Mouse (Mus musculus) intestine, embryonic 15.5 days (tissue): ENCODE results near the gene Gm21972. TPM values are rescaled to one million over a fixed set of nuclear protein-coding genes. Genes with fewer than 3 reads are reported as not detected.

Experiments
- ATAC-seq: fragments of 200-750 bp; cut with Nextera tagmentation; 2 replicates; pipeline ENCODE4 v1.8.0; 2017; ENCODE audit warnings: moderate TSS enrichment, moderate library complexity
- H3K27ac ChIP-seq: fragments of 300-500 bp; sonication (generic); 2 replicates; pipeline ENCODE4 v1.5.1; 2015; ENCODE audit warnings: mild to moderate bottlenecking, inconsistent platforms
- H3K27me3 ChIP-seq: fragments of 300-500 bp; sonication (generic); replicated peaks from 2 replicates; pipeline ENCODE4 v1.6.1; 2015; ENCODE audit warnings: inconsistent platforms
- H3K36me3 ChIP-seq: fragments of 300-500 bp; sonication (generic); 2 replicates; pipeline ENCODE4 v1.6.1; 2015; ENCODE audit warnings: inconsistent platforms
- H3K4me1 ChIP-seq: fragments of 300-500 bp; sonication (generic); replicated peaks from 2 replicates; pipeline ENCODE4 v1.6.1; 2015; ENCODE audit warnings: inconsistent platforms
- H3K4me2 ChIP-seq: fragments of 300-500 bp; sonication (generic); replicated peaks from 2 replicates; pipeline ENCODE4 v1.6.1; 2015; ENCODE audit warnings: mild to moderate bottlenecking, inconsistent platforms
- H3K4me3 ChIP-seq: fragments of 300-500 bp; sonication (generic); replicated peaks from 2 replicates; pipeline ENCODE4 v1.5.1; 2015; ENCODE audit warnings: inconsistent platforms
- H3K9ac ChIP-seq: fragments of 300-500 bp; sonication (generic); 2 replicates; pipeline ENCODE4 v1.6.1; 2015; ENCODE audit warnings: inconsistent platforms
- H3K9me3 ChIP-seq: fragments of 300-500 bp; sonication (generic); 2 replicates; pipeline ENCODE4 v1.6.1; 2016; ENCODE audit warnings: inconsistent platforms
- WGBS: fragments of 180-500 bp; shearing (Covaris S2); methylation state at CpG from one replicate; pipeline ENCODE4 v1.1.7; 2015; 5-methylcytosine and 5-hydroxymethylcytosine counted together
- polyA plus RNA-seq: library from polyadenylated mRNA; unstranded; fragments of >200 nt; fragmentation: Nextera tagmentation; extraction: Ambion mirVana; gene quantifications from 2 replicates; pipeline ENCODE4 v1.2.1, GENCODE M21; 2015

The Gm21972 gene
- polyA plus RNA-seq, 1 experiment from 2014 or later: not detected

DNA sequence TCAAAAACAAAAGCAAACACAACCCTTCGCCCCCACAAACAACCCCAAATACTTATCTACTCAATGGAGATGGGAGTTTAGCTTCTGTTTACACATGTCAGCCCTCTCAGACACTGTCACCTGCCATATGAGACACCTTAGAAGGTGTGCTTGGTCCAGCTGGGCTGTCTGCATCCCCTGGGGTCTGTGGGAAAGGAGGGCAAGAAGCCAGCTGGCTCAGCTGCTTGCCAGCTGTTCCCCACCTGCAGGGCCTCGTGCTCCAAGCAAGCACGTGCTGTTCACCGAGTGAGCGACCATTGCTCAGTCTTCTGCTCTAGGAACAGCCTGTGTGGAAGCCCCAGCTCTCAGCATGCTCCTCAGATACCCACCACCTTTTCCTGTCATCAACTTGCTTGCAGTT lies 65.6 kb downstream of the Gm21972 start:
- no peak overlapping the region for H3K27ac ChIP-seq
- H3K36me3 ChIP-seq: 0 out of 2 replicates have a peak, but pooled peaks cover 6% of the 10 kb centered on the region
- no peak for ATAC-seq
- H3K4me3 ChIP-seq: no peak overlapping the region
- H3K9ac ChIP-seq: no peak overlapping the region
- H3K27me3 ChIP-seq: no peaks in the 10 kb centered on the region
- no peaks in the 10 kb centered on the region for H3K4me1 ChIP-seq
- no peak overlapping the region for H3K4me2 ChIP-seq
- H3K9me3 ChIP-seq: no peaks in the 10 kb centered on the region
- 76% methylated on average over 5 of the region's 5 CpGs for whole genome bisulfite sequencing

DNA sequence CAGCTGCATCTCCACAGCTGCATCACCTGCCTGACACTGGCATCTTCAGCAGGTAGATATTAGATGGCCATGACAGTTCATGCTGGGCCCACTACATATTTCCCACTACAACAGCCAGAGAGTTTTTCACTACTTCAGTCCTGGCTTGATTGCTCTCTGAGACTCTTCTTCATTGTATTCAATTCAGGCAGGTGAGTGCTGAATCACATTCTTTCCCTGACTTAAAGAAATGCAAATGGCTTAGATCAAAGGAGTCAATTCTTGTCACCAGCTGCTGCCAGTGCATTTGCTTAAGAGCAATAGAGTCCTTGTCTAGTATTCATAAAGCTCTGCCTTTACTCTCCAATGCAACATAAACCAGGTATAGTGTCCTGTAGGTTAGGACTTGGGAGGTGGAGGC lies 67.9 kb downstream of the Gm21972 start:
- no peaks in the 10 kb centered on the region for H3K27me3 ChIP-seq
- H3K36me3 ChIP-seq: 0 out of 2 replicates have a peak, but pooled peaks cover 6% of the 10 kb centered on the region
- H3K9ac ChIP-seq: no peak overlapping the region
- no peaks in the 10 kb centered on the region for H3K9me3 ChIP-seq
- no peak for ATAC-seq
- H3K4me1 ChIP-seq: no peaks in the 10 kb centered on the region
- H3K4me2 ChIP-seq: no peak overlapping the region
- H3K4me3 ChIP-seq: no peak overlapping the region
- no peak overlapping the region for H3K27ac ChIP-seq

DNA sequence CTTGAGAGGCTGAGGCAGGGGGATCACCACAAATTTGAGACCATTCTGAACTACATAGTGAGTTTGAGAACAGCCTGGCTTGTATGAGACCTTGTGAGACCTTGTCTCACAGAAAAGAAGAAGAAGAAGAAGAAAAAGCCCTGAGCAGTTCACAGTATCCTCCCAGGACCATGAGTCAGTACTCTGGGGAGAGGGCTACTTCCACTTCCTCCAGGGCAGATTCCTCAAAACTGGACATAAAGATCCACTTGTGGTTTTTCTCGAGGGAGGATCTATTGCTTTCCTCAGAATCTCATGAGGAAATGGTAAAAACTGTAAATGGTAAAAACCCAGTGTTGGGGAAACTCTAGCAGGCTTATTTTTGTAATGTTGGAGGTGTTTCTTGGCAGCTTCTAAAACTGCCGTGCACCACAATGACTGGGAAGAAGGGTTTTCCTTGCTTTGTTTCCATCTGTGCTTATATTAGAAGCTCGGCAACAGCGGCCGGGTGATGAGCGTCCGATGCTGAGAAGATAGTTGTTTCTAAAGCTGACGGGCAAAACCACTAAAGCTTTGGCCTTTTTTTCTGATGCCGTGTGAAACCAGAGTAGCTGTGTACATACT lies 69.3 kb downstream of the Gm21972 start:
- H3K9ac ChIP-seq: no peak overlapping the region
- WGBS: 72% methylated on average over 9 of the region's 9 CpGs
- H3K4me3 ChIP-seq: no peak overlapping the region
- 0 out of 2 replicates have a peak, but pooled peaks cover 6% of the 10 kb centered on the region for H3K36me3 ChIP-seq
- H3K9me3 ChIP-seq: no peaks in the 10 kb centered on the region
- H3K4me2 ChIP-seq: no peak overlapping the region
- H3K27ac ChIP-seq: no peak overlapping the region
- no peak for ATAC-seq
- no peaks in the 10 kb centered on the region for H3K27me3 ChIP-seq
- H3K4me1 ChIP-seq: no peaks in the 10 kb centered on the region

DNA sequence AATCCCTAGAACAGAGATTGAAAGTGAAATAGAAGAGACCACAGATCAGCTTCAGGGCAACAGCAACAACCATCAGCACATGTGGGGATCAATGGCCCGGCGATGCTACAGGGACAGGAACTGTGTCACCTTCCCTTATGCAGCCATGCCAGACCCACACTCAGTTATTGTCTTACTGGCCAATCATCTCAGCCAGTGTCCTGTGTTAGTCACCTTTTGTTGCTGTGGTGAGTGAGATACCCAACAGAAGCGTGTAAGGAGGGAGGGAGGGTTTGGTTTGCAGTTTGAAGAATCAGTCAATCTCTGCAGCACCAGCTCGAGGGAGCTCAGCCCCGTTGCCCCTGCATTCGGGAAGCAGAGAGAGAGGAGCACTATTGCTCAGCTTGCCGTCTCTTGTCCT lies 77.2 kb downstream of the Gm21972 start:
- no peaks in the 10 kb centered on the region for H3K36me3 ChIP-seq
- H3K4me1 ChIP-seq: no peaks in the 10 kb centered on the region
- H3K4me3 ChIP-seq: no peak overlapping the region
- ATAC-seq: no peak
- no peak overlapping the region for H3K9ac ChIP-seq
- WGBS: 86% methylated on average over 7 of the region's 7 CpGs
- no peak overlapping the region for H3K27ac ChIP-seq
- H3K9me3 ChIP-seq: no peaks in the 10 kb centered on the region
- no peak overlapping the region for H3K4me2 ChIP-seq
- no peaks in the 10 kb centered on the region for H3K27me3 ChIP-seq

DNA sequence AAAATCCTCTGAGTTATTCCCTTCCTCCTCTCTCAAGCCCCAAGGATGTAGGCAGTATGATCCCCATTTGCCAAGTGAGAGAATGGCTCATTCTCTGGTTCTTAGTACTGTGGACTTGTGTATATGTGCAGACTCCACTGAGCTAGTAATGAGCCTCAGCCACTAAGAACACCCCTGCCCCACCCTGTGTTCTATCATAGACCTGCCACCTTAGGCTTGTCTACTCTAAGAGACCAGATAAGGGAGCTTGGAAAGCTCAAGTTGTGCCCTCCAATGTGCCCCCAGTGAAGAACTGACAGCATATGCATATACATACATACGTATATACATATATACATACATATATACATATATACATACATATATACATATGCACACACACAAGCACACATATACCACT lies 78.1 kb downstream of the Gm21972 start:
- WGBS: 89% methylated on average over 1 of the region's 1 CpGs
- no peak overlapping the region for H3K9ac ChIP-seq
- H3K27ac ChIP-seq: no peak overlapping the region
- no peak overlapping the region for H3K4me3 ChIP-seq
- H3K4me2 ChIP-seq: no peak overlapping the region
- no peaks in the 10 kb centered on the region for H3K4me1 ChIP-seq
- H3K9me3 ChIP-seq: no peaks in the 10 kb centered on the region
- no peaks in the 10 kb centered on the region for H3K27me3 ChIP-seq
- no peak for ATAC-seq
- no peaks in the 10 kb centered on the region for H3K36me3 ChIP-seq

Other genes starting within 250 kb of the Gm21972 start
- 135 TPM in 2 replicates for gene Itm2c, start 239.4 kb upstream of the Gm21972 start, polyA plus RNA-seq
- gene 4933407L21Rik, start 205.2 kb upstream of the Gm21972 start, polyA plus RNA-seq: 0.32 and 0.34 TPM in 2 replicates
- 0.04 and 0.10 TPM in 2 replicates for gene Gpr55, start 172.6 kb upstream of the Gm21972 start, polyA plus RNA-seq
- not detected in 2 replicates for gene Spata3, start 116.8 kb upstream of the Gm21972 start, polyA plus RNA-seq
- 5.2 and 6.1 TPM in 2 replicates for gene 2810459M11Rik, start 87.8 kb upstream of the Gm21972 start, polyA plus RNA-seq
- gene Psmd1, start 69.2 kb upstream of the Gm21972 start, polyA plus RNA-seq: 143 and 152 TPM in 2 replicates
- 2.0 and 2.3 TPM in 2 replicates for gene Htr2b, start 21.7 kb upstream of the Gm21972 start, polyA plus RNA-seq
- 16.4 and 17.3 TPM in 2 replicates for gene Armc9, start 21.1 kb downstream of the Gm21972 start, polyA plus RNA-seq
- 6.6 and 7.2 TPM in 2 replicates for gene B3gnt7, start 169.2 kb downstream of the Gm21972 start, polyA plus RNA-seq
- gene Ncl, start 225.8 kb downstream of the Gm21972 start, polyA plus RNA-seq: 424 and 451 TPM in 2 replicates